Mouse (Mus musculus): ENCODE results near the gene Acot1.
A peak's percentile ranks its signal among the peaks of the same experiment; 100 is the strongest.

Gene Acot1

GRCm38 (mm10) chr12:84009171-84009965, at the start of gene Acot1:
Gene Acot1 (plus strand): TSS chr12:84009490.
- peak; percentile 61 for DNase-seq (ENCODE audit: low spot score)

GRCm38 (mm10) chr12:83965235-83965634, 44.1 kb upstream of the Acot1 start:
- DNase-seq (ENCODE audit: low spot score), result no peak

- DNase-seq (ENCODE audit: low spot score), result peak; percentile 31
Observed at GRCm38 (mm10) chr12:83972117-83972516, 37.2 kb upstream of the Acot1 start.

GRCm38 (mm10) chr12:83978862-83979261, 30.4 kb upstream of the Acot1 start:
- no peak for DNase-seq (ENCODE audit: low spot score)

- DNase-seq (ENCODE audit: low spot score), result no peak
Observed at GRCm38 (mm10) chr12:83981615-83982014, 27.7 kb upstream of the Acot1 start.

- no peak for DNase-seq (ENCODE audit: low spot score)
Observed at GRCm38 (mm10) chr12:83984752-83985151, 24.5 kb upstream of the Acot1 start, which contains the start of gene Heatr4. Gene Heatr4 (minus strand): TSS chr12:83984852.

GRCm38 (mm10) chr12:83987242-83987582, 22.1 kb upstream of the Acot1 start:
- DNase-seq (ENCODE audit: low spot score), result no peak

- DNase-seq (ENCODE audit: low spot score), result peak; percentile 65
Observed at GRCm38 (mm10) chr12:83987583-83988441, 21.5 kb upstream of the Acot1 start, which contains the start of gene Acot2. Gene Acot2 (plus strand): TSS chr12:83987861.

GRCm38 (mm10) chr12:83988483-83988882, 20.8 kb upstream of the Acot1 start:
- DNase-seq (ENCODE audit: low spot score), result no peak

- DNase-seq (ENCODE audit: low spot score), result no peak
Observed at GRCm38 (mm10) chr12:83989378-83989777, 19.9 kb upstream of the Acot1 start.

- no peak for DNase-seq (ENCODE audit: low spot score)
Observed at GRCm38 (mm10) chr12:83997221-83997620, 12.1 kb upstream of the Acot1 start.

- DNase-seq (ENCODE audit: low spot score), result no peak
Observed at GRCm38 (mm10) chr12:83998341-83999107, 10.8 kb upstream of the Acot1 start.

GRCm38 (mm10) chr12:83999237-83999636, 10.1 kb upstream of the Acot1 start:
- DNase-seq (ENCODE audit: low spot score), result peak; percentile 31

- no peak for DNase-seq (ENCODE audit: low spot score)
Observed at GRCm38 (mm10) chr12:84000418-84000817, 8.9 kb upstream of the Acot1 start.

GRCm38 (mm10) chr12:84003866-84004265, 5.4 kb upstream of the Acot1 start:
- DNase-seq (ENCODE audit: low spot score), result no peak

- no peak for DNase-seq (ENCODE audit: low spot score)
Observed at GRCm38 (mm10) chr12:84008251-84008650, 1.0 kb upstream of the Acot1 start.

GRCm38 (mm10) chr12:84008729-84009128, 561 bp upstream of the Acot1 start:
- no peak for DNase-seq (ENCODE audit: low spot score)

- DNase-seq (ENCODE audit: low spot score), result no peak
Observed at GRCm38 (mm10) chr12:84010201-84010600, 911 bp downstream of the Acot1 start.

- DNase-seq (ENCODE audit: low spot score), result peak; percentile 66
Observed at GRCm38 (mm10) chr12:84011251-84012040, 2.2 kb downstream of the Acot1 start.

- DNase-seq (ENCODE audit: low spot score), result no peak
Observed at GRCm38 (mm10) chr12:84013130-84013529, 3.8 kb downstream of the Acot1 start.

GRCm38 (mm10) chr12:84013701-84014100, 4.4 kb downstream of the Acot1 start:
- DNase-seq (ENCODE audit: low spot score), result no peak

Data from ovary, postnatal 14 days (tissue).